Mouse (Mus musculus): Measurements from ENCODE around the gene Cdk5rap3. TPM values are rescaled to one million over a fixed set of nuclear protein-coding genes. Genes with fewer than 3 reads are reported as not detected.

Gene Cdk5rap3
- polyA plus RNA-seq (2012): 70.4 and 75.0 TPM in 2 replicates

DNA sequence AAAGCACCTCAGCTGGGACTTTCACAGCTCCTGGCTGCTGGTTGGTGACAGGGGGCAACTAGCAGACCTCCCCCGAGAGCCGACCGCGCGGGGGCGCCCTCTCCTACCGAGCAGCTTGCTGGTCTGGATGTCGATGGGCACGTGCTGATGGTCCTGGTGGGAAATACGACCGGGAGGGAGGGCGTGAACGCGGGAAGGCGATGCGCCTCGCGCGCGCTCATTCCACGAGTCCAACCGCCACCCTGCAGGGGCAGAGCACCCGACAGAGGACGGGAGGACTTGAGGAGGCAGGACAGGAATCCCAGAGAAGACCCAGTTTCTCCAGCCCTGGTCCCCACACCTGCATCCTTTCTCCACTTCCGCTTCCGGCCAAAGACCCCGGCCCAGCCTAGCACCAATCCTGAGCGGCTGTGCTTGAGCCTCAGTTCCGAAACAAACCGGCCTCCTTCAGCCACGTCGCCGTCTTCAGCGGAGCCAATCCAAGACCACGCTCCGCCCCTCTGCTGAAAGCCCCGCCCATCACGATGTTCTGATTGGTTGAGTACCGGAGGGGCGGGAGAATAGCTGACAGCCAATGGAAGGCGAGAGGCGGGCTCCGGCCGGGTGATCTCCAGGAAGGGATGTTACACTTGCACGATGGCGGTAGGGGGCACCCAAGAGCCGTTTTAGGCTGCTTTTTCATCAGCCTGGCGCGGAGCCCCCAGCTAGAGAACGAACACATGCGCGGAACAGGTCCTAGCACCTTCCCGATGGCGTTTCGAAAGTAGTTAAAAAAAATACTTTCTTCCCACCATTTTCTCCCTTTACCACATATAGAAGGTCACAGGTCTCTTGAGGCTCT, at the start of gene Cdk5rap3:
Cdk5rap3 (minus strand) TSS at position 453 of the 841 bp plus-strand sequence.

DNA sequence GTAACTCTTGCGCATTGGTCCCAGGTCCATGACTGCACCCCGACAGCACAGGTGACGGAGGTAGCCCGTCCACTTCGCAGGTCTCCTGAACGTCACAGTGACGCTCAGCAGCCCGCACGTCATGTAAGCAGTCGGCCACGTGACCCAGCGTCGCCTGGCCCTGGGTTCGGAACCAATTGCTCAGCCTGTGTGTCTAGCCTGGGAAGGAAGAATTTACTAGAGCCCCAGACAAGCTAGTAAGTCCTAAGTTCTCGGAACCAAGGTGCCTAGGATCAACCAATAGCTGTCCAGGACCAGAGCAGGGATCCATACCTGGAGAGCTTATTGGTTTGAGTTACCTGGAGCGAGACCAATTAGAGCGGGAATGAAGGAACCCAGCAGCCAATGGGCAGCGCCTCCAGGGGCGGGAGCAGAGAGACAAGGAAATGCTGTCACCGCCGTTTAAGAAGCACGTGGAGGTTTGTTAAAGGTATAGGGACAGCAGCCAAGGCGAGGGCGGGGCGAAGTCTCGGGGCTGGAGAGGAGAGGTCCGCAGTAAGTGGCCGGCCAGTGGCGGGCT, 27.5 kb upstream of the Cdk5rap3 start, which contains the start of gene Pnpo:
Pnpo (minus strand) TSS at position 241 of the 559 bp plus-strand sequence.

DNA sequence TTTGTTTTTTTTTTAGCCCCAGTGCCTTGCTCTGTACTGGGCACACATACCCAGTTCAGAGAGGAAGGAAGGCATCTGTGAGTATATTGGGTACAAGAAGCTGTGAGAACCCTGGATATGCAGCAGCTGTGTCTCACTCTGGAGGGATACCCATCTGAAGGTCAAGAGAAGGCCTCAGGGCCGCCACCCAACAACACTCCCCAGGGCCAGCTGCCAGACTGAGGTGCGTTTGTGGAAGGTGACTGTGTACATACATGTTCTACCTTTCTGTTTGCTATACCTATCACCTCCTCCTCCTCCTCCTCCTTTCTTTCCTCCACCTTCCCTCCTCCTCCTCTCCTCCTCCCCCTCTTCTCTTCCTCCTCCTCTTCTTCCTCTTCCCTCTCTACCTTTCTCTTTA, 11.8 kb upstream of the Cdk5rap3 start, which contains the start of gene Prr15l:
Prr15l (plus strand) TSS at position 17 of the 400 bp plus-strand sequence.

Other genes starting within 250 kb of the Cdk5rap3 start
- 10.9 and 11.4 TPM in 2 replicates for gene Snx11, start 138.9 kb downstream of the Cdk5rap3 start, polyA plus RNA-seq (2012)
- gene Cbx1, start 127.4 kb downstream of the Cdk5rap3 start, polyA plus RNA-seq (2012): 41.6 and 69.2 TPM in 2 replicates
- 47.8 and 52.1 TPM in 2 replicates for gene Nfe2l1, start 86.5 kb downstream of the Cdk5rap3 start, polyA plus RNA-seq (2012)
- gene Copz2, start 66.6 kb downstream of the Cdk5rap3 start, polyA plus RNA-seq (2012): 4.2 and 5.6 TPM in 2 replicates
- not detected in 2 replicates for gene Prr15l, start 11.6 kb upstream of the Cdk5rap3 start, polyA plus RNA-seq (2012)
- gene Pnpo, start 27.5 kb upstream of the Cdk5rap3 start, polyA plus RNA-seq (2012): 18.1 and 21.9 TPM in 2 replicates
- gene Sp2, start 66.5 kb upstream of the Cdk5rap3 start, polyA plus RNA-seq (2012): 60.4 and 68.0 TPM in 2 replicates
- gene Sp6, start 96.9 kb upstream of the Cdk5rap3 start, polyA plus RNA-seq (2012): 0.17 and 0.29 TPM in 2 replicates
- gene Scrn2, start 113.4 kb upstream of the Cdk5rap3 start, polyA plus RNA-seq (2012): 33.6 and 35.9 TPM in 2 replicates
- gene Lrrc46, start 124.9 kb upstream of the Cdk5rap3 start, polyA plus RNA-seq (2012): 0.11 and 0.15 TPM in 2 replicates
- 36.3 and 38.0 TPM in 2 replicates for gene Mrpl10, start 125.1 kb upstream of the Cdk5rap3 start, polyA plus RNA-seq (2012)
- gene Osbpl7, start 134.1 kb upstream of the Cdk5rap3 start, polyA plus RNA-seq (2012): 30.5 and 34.3 TPM in 2 replicates
- gene Tbx21, start 198.8 kb upstream of the Cdk5rap3 start, polyA plus RNA-seq (2012): 1.9 and 2.0 TPM in 2 replicates
- gene Tbkbp1, start 235.0 kb upstream of the Cdk5rap3 start, polyA plus RNA-seq (2012): 29.6 and 37.5 TPM in 2 replicates

Measured in megakaryocyte-erythroid progenitor cell, adult 5 weeks (primary cell).